Mouse (Mus musculus): ENCODE measurements around the gene Gm10563.

Gm10563 gene

GRCm38 (mm10) chr4:155652283-155653085 lies 7.3 kb upstream of the Gm10563 start:
- no peak for DNase-seq (ENCODE audit: low spot score)

GRCm38 (mm10) chr4:155651553-155652269 lies 6.5 kb upstream of the Gm10563 start:
- no peak for DNase-seq (ENCODE audit: low spot score)

- no peak for DNase-seq (ENCODE audit: low spot score)
Measured at GRCm38 (mm10) chr4:155649355-155649754, 4.1 kb upstream of the Gm10563 start.

- no peak for DNase-seq (ENCODE audit: low spot score)
Measured at GRCm38 (mm10) chr4:155645721-155646120, 513 bp upstream of the Gm10563 start.

GRCm38 (mm10) chr4:155643531-155643930 lies 1.7 kb downstream of the Gm10563 start:
- no peak for DNase-seq (ENCODE audit: low spot score)

- no peak for DNase-seq (ENCODE audit: low spot score)
Measured at GRCm38 (mm10) chr4:155635766-155636499, 9.3 kb downstream of the Gm10563 start.

GRCm38 (mm10) chr4:155630267-155630666 lies 14.9 kb downstream of the Gm10563 start:
- DNase-seq (ENCODE audit: low spot score), result no peak

GRCm38 (mm10) chr4:155624338-155625291 lies 20.6 kb downstream of the Gm10563 start, which contains the start of gene Cdk11b:
TSS of gene Cdk11b (plus strand) at chr4:155624854.
- peak; percentile 98 for DNase-seq (ENCODE audit: low spot score)

GRCm38 (mm10) chr4:155618321-155618720 lies 26.9 kb downstream of the Gm10563 start:
- DNase-seq (ENCODE audit: low spot score), result no peak

- no peak for DNase-seq (ENCODE audit: low spot score)
Measured at GRCm38 (mm10) chr4:155613264-155613663, 31.9 kb downstream of the Gm10563 start.

- no peak for DNase-seq (ENCODE audit: low spot score)
Measured at GRCm38 (mm10) chr4:155611860-155612259, 33.3 kb downstream of the Gm10563 start.

- no peak for DNase-seq (ENCODE audit: low spot score)
Measured at GRCm38 (mm10) chr4:155606825-155607224, 38.4 kb downstream of the Gm10563 start.

GRCm38 (mm10) chr4:155605132-155605531 lies 40.1 kb downstream of the Gm10563 start:
- DNase-seq (ENCODE audit: low spot score), result no peak

GRCm38 (mm10) chr4:155603801-155604200 lies 41.4 kb downstream of the Gm10563 start:
- DNase-seq (ENCODE audit: low spot score), result peak; percentile 18

- no peak for DNase-seq (ENCODE audit: low spot score)
Measured at GRCm38 (mm10) chr4:155602753-155603152, 42.5 kb downstream of the Gm10563 start.

- peak; percentile 49 for DNase-seq (ENCODE audit: low spot score)
Measured at GRCm38 (mm10) chr4:155601997-155602456, 43.2 kb downstream of the Gm10563 start.

GRCm38 (mm10) chr4:155601091-155601996 lies 43.9 kb downstream of the Gm10563 start, which contains the start of gene Slc35e2:
TSS of gene Slc35e2 (plus strand) at chr4:155601416.
- DNase-seq (ENCODE audit: low spot score), result peak; percentile 89

GRCm38 (mm10) chr4:155599901-155600825 lies 45.0 kb downstream of the Gm10563 start:
- peak; percentile 14 for DNase-seq (ENCODE audit: low spot score)

- no peak for DNase-seq (ENCODE audit: low spot score)
Measured at GRCm38 (mm10) chr4:155598536-155598935, 46.7 kb downstream of the Gm10563 start.
